Mouse (Mus musculus) limb, embryonic 15.5 days (tissue): ENCODE data around the gene Kcnip3. TPM values are rescaled to one million over a fixed set of nuclear protein-coding genes. Genes with fewer than 3 reads are reported as not detected.

ENCODE experiments used
- ATAC-seq: fragments of 200-750 bp; cut with Nextera tagmentation; 2 replicates; pipeline ENCODE4 v1.8.0; 2017; ENCODE audit warnings: low read depth, moderate TSS enrichment; ENCODE audit not compliant: insufficient number of reproducible peaks, low FRiP score, low TSS enrichment
- H3K27ac ChIP-seq: fragments of 300-500 bp; sonication (generic); 2 replicates; pipeline ENCODE4 v1.5.1; 2015; ENCODE audit warnings: moderate library complexity, mild to moderate bottlenecking, inconsistent platforms
- H3K27me3 ChIP-seq: fragments of 300-500 bp; sonication (generic); 2 replicates; pipeline ENCODE4 v1.6.1; 2015; ENCODE audit warnings: inconsistent platforms
- H3K36me3 ChIP-seq: fragments of 300-500 bp; sonication (generic); 2 replicates; pipeline ENCODE4 v1.6.1; 2015; ENCODE audit warnings: inconsistent platforms
- H3K4me1 ChIP-seq: fragments of 300-500 bp; sonication (generic); 2 replicates; pipeline ENCODE4 v1.6.1; 2015; ENCODE audit warnings: inconsistent platforms
- H3K4me2 ChIP-seq: fragments of 300-500 bp; sonication (generic); 2 replicates; pipeline ENCODE4 v1.6.1; 2015; ENCODE audit warnings: mild to moderate bottlenecking, inconsistent platforms
- H3K4me3 ChIP-seq: fragments of 300-500 bp; sonication (generic); 2 replicates; pipeline ENCODE4 v1.5.1; 2015; ENCODE audit warnings: mild to moderate bottlenecking, inconsistent platforms
- H3K9ac ChIP-seq: fragments of 300-500 bp; sonication (generic); 2 replicates; pipeline ENCODE4 v1.6.1; 2015; ENCODE audit warnings: inconsistent platforms
- H3K9me3 ChIP-seq: fragments of 300-500 bp; sonication (generic); 2 replicates; pipeline ENCODE4 v1.6.1; 2016; ENCODE audit warnings: inconsistent platforms
- WGBS: fragments of 180-500 bp; shearing (Covaris S2); methylation state at CpG from one replicate; pipeline ENCODE4 v1.1.7; 2015; 5-methylcytosine and 5-hydroxymethylcytosine counted together
- polyA plus RNA-seq: library from polyadenylated mRNA; unstranded; fragments of >200 nt; fragmentation: Nextera tagmentation; extraction: Ambion mirVana; gene quantifications from 2 replicates; pipeline ENCODE4 v1.2.1, GENCODE M21; 2015

The Kcnip3 gene
- polyA plus RNA-seq, 1 experiment from 2014 or later, result 1.1 TPM

GRCm38 (mm10) chr2:127514380-127515124, 7.3 kb downstream of the Kcnip3 start:
- no peak overlapping the region for H3K9ac ChIP-seq
- H3K4me1 ChIP-seq, result no peaks in the 10 kb centered on the region; the same call in 1 of the 2 replicates
- no peaks in the 10 kb centered on the region for H3K9me3 ChIP-seq
- H3K36me3 ChIP-seq, result no peaks in the 10 kb centered on the region
- H3K4me2 ChIP-seq, result no peak overlapping the region
- 77% methylated on average over 9 of the region's 9 CpGs for WGBS
- no peaks in the 10 kb centered on the region for H3K27me3 ChIP-seq
- no peak overlapping the region for H3K27ac ChIP-seq
- no peak for ATAC-seq
- no peak overlapping the region for H3K4me3 ChIP-seq

- Histone ChIP-seq H3K4me3 (no peak overlapping the region), H3K27me3 (no peaks in the 10 kb centered on the region), H3K36me3 (no peaks in the 10 kb centered on the region), H3K9ac (no peak overlapping the region), H3K27ac (no peak overlapping the region), H3K9me3 (no peaks in the 10 kb centered on the region), H3K4me2 (no peak overlapping the region), H3K4me1 (no peaks in the 10 kb centered on the region; the same call in none of the 2 replicates)
- ATAC-seq, result no peak
- 43% methylated on average over 3 of the region's 3 CpGs for WGBS
These were observed 8.7 kb downstream of the Kcnip3 start for GRCm38 (mm10) chr2:127513244-127513643.

DNA sequence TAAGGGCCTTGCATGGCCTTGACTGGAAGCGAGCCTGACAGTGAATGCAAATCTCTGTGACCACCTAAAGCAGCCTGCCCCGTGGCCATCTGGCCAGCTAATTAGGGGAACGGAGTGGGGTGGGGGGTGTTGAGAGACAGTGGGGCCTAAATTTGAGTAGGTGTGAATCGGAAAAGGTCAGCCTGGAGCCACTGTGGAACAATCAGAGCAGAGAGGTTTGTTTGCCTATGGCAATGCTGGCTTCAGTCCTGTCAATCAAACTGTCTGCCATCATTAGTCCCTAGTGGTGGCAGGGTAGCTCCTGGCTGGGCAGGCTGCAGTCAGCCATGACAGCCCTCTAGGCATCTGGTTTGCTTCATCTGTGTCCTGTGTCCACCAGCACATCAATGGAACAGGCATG, 10.5 kb downstream of the Kcnip3 start:
- Histone ChIP-seq H3K36me3 (no peaks in the 10 kb centered on the region), H3K4me1 (peaks cover 8% of the 10 kb centered on the region), H3K4me2 (no peak overlapping the region), H3K4me3 (no peak overlapping the region), H3K9ac (no peak overlapping the region), H3K27me3 (no peaks in the 10 kb centered on the region), H3K9me3 (no peaks in the 10 kb centered on the region), H3K27ac (no peak overlapping the region)
- ATAC-seq, result no peak
- 29% methylated on average over 4 of the region's 4 CpGs for WGBS

GRCm38 (mm10) chr2:127507967-127508660, 13.8 kb downstream of the Kcnip3 start:
- Histone ChIP-seq H3K27me3 (no peaks in the 10 kb centered on the region), H3K9me3 (no peaks in the 10 kb centered on the region), H3K4me3 (no peak overlapping the region), H3K27ac (peak overlapping the region; percentile 12; the same call in 1 of the 2 replicates), H3K4me2 (no peak overlapping the region), H3K36me3 (no peaks in the 10 kb centered on the region), H3K9ac (no peak overlapping the region), H3K4me1 (peaks cover 8% of the 10 kb centered on the region)
- no peak for ATAC-seq
- 61% methylated on average over 7 of the region's 7 CpGs for WGBS

- Histone ChIP-seq H3K27me3 (0 out of 2 replicates have a peak, but pooled peaks cover 4% of the 10 kb centered on the region), H3K4me2 (no peak overlapping the region), H3K4me1 (peaks cover 8% of the 10 kb centered on the region), H3K9ac (no peak overlapping the region), H3K4me3 (no peak overlapping the region), H3K9me3 (no peaks in the 10 kb centered on the region), H3K36me3 (no peaks in the 10 kb centered on the region), H3K27ac (peak overlapping the region; percentile 55; the same call in 1 of the 2 replicates)
- WGBS, result 29% methylated on average over 7 of the region's 7 CpGs
- no peak for ATAC-seq
These were observed 14.7 kb downstream of the Kcnip3 start for GRCm38 (mm10) chr2:127507077-127507774.

- Histone ChIP-seq H3K27me3 (0 out of 2 replicates have a peak, but pooled peaks cover 10% of the 10 kb centered on the region), H3K4me3 (no peak overlapping the region), H3K9ac (no peak overlapping the region), H3K36me3 (no peaks in the 10 kb centered on the region), H3K9me3 (no peaks in the 10 kb centered on the region), H3K27ac (peak overlapping the region; percentile 55), H3K4me2 (no peak overlapping the region), H3K4me1 (peaks cover 8% of the 10 kb centered on the region)
- WGBS, result 74% methylated on average over 6 of the region's 6 CpGs
- ATAC-seq, result no peak
These were observed 15.7 kb downstream of the Kcnip3 start for GRCm38 (mm10) chr2:127506131-127506632.

- Histone ChIP-seq H3K4me1 (peaks cover 8% of the 10 kb centered on the region), H3K4me3 (no peak overlapping the region), H3K36me3 (no peaks in the 10 kb centered on the region), H3K4me2 (no peak overlapping the region), H3K27me3 (0 out of 2 replicates have a peak, but pooled peaks cover 10% of the 10 kb centered on the region), H3K9me3 (no peaks in the 10 kb centered on the region), H3K27ac (no peak overlapping the region), H3K9ac (no peak overlapping the region)
- 47% methylated on average over 4 of the region's 4 CpGs for WGBS
- ATAC-seq, result no peak
These were observed 16.7 kb downstream of the Kcnip3 start for GRCm38 (mm10) chr2:127505196-127505595.

DNA sequence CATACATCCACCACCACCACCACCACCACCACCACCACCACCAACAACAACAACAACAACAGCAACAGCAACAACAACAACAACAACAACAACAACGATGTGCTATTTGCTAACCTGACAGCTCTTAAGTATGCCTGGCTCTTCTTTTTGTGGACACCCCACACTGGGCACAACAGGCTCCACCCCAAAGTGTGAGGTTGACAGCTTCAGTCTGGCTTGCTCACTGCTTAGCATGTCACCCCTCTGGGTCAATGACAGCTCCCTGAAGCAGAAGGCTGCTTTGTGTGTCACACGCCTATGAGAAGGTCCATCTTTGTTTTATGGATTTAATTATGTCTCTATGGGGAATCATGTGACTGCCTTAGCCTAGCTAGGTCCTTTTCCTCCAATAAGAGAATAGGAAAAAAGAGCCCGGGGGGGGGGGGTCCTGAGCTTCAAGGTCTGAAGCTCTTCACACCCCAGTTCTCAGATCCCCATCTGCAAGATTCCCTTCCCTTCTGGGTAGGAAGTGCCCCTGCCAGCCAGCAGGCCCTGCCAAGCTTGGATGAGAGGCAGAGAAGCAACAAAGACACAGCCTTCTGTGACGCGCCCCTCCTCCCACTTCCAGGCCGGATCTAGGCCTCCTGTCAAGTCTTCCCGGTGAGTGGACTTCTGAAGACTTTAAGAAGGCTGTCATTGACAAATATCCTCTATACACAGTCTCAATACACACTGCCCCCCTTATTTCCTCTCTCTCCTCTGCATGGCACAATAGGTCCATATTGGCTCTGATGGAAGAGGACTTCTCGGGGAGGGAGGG, 17.9 kb downstream of the Kcnip3 start:
- Histone ChIP-seq H3K27me3 (0 out of 2 replicates have a peak, but pooled peaks cover 10% of the 10 kb centered on the region), H3K4me2 (no peak overlapping the region), H3K9me3 (no peaks in the 10 kb centered on the region), H3K36me3 (no peaks in the 10 kb centered on the region), H3K9ac (no peak overlapping the region), H3K27ac (no peak overlapping the region), H3K4me3 (no peak overlapping the region), H3K4me1 (peaks cover 8% of the 10 kb centered on the region)
- WGBS, result 58% methylated on average over 8 of the region's 8 CpGs
- ATAC-seq, result no peak

DNA sequence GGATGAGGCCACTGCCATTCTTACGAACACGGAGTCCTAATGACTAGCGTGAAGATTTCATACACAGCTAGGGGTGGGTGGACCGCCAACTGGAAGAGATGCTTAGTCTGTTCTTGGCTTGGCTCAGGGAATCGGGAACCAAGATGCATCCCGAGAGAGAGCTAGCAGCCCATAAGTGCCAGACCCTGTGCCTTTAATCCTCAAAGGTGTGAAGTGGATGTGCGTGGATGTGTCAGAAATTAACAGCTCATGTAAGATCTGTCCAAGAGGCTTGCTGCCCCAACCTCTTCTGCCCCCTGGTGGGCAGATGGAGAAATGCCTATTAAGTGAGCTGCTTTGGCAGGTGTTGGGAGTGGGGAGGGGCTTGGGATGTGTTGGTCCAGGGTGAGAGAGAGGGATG, 20.8 kb downstream of the Kcnip3 start:
- Histone ChIP-seq H3K4me3 (no peak overlapping the region), H3K27me3 (0 out of 2 replicates have a peak, but pooled peaks cover 10% of the 10 kb centered on the region), H3K9me3 (no peaks in the 10 kb centered on the region), H3K36me3 (no peaks in the 10 kb centered on the region), H3K4me1 (no peaks in the 10 kb centered on the region), H3K27ac (no peak overlapping the region), H3K9ac (no peak overlapping the region), H3K4me2 (no peak overlapping the region)
- no peak for ATAC-seq
- WGBS, result 45% methylated on average over 7 of the region's 7 CpGs

GRCm38 (mm10) chr2:127498750-127499149, 23.1 kb downstream of the Kcnip3 start:
- H3K27ac ChIP-seq, result no peak overlapping the region
- H3K9me3 ChIP-seq, result no peaks in the 10 kb centered on the region
- no peak overlapping the region for H3K4me2 ChIP-seq
- H3K36me3 ChIP-seq, result no peaks in the 10 kb centered on the region
- no peak for ATAC-seq
- H3K27me3 ChIP-seq, result 0 out of 2 replicates have a peak, but pooled peaks cover 10% of the 10 kb centered on the region
- H3K4me1 ChIP-seq, result no peaks in the 10 kb centered on the region
- no peak overlapping the region for H3K4me3 ChIP-seq
- 74% methylated on average over 8 of the region's 8 CpGs for WGBS
- no peak overlapping the region for H3K9ac ChIP-seq

DNA sequence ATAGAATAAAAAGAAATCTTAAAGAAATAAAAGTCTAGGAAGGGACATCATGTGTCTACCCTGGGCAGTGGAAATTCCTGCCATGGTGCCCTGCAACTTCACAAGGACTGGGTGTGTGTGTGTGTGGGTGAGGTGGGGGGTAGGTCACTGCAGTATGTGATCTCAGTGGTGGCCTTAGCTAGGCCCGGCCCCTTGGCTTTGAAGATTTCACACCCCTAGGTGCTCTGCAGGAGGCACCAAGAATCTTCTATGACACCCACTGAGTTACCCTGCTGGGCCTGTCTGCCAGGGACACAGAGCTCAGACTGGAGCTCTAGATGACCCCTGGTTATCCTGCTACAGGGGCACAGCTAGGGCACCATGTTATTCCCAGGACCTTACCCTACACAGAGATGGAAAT, 25.6 kb downstream of the Kcnip3 start:
- Histone ChIP-seq H3K27ac (no peak overlapping the region), H3K27me3 (0 out of 2 replicates have a peak, but pooled peaks cover under 1% of the 10 kb centered on the region), H3K4me3 (no peak overlapping the region), H3K4me2 (no peak overlapping the region), H3K4me1 (no peaks in the 10 kb centered on the region), H3K9me3 (no peaks in the 10 kb centered on the region), H3K9ac (no peak overlapping the region), H3K36me3 (no peaks in the 10 kb centered on the region)
- WGBS, result 40% methylated on average over 1 of the region's 1 CpGs
- no peak for ATAC-seq
